Mouse (Mus musculus) heart, embryonic 10.5 days (tissue): ENCODE results near the gene Slc26a1. TPM values are rescaled to one million over a fixed set of nuclear protein-coding genes. Genes with fewer than 3 reads are reported as not detected.

Experiments used
- DNase-seq: peaks from one replicate; pipeline ENCODE4 v3.0.0-alpha.2; 2017; ENCODE audit warnings: low spot score
- H3K27ac ChIP-seq: fragments of 300-500 bp; sonication (generic); 2 replicates; pipeline ENCODE4 v1.5.1; 2016; ENCODE audit warnings: mild to moderate bottlenecking
- H3K27me3 ChIP-seq: fragments of 300-500 bp; sonication (generic); 2 replicates; pipeline ENCODE4 v1.6.1; 2016; ENCODE audit warnings: mild to moderate bottlenecking; ENCODE audit not compliant: poor library complexity, insufficient read depth, severe bottlenecking
- H3K36me3 ChIP-seq: fragments of 300-500 bp; sonication (generic); 2 replicates; pipeline ENCODE4 v1.6.1; 2016; ENCODE audit warnings: mild to moderate bottlenecking, moderate library complexity
- H3K4me1 ChIP-seq: fragments of 300-500 bp; sonication (generic); 2 replicates; pipeline ENCODE4 v1.6.1; 2016; ENCODE audit warnings: mild to moderate bottlenecking
- H3K4me3 ChIP-seq: fragments of 300-500 bp; sonication (generic); 2 replicates; pipeline ENCODE4 v1.5.1; 2016; ENCODE audit warnings: mild to moderate bottlenecking, moderate library complexity
- H3K9me3 ChIP-seq: fragments of 300-500 bp; sonication (generic); 2 replicates; pipeline ENCODE4 v1.6.1; 2016; ENCODE audit warnings: mild to moderate bottlenecking, moderate library complexity
- WGBS: fragments of 180-500 bp; shearing (Covaris S2); methylation state at CpG from one replicate; pipeline ENCODE4 v1.1.7; 2016; 5-methylcytosine and 5-hydroxymethylcytosine counted together
- polyA plus RNA-seq: library from polyadenylated mRNA; unstranded; fragments of >200 nt; fragmentation: Nextera tagmentation; extraction: Ambion mirVana; gene quantifications from 2 replicates; pipeline ENCODE4 v1.2.1, GENCODE M21; 2016

The Slc26a1 gene
- polyA plus RNA-seq, 1 experiment from 2014 or later: 0.58 TPM

DNA sequence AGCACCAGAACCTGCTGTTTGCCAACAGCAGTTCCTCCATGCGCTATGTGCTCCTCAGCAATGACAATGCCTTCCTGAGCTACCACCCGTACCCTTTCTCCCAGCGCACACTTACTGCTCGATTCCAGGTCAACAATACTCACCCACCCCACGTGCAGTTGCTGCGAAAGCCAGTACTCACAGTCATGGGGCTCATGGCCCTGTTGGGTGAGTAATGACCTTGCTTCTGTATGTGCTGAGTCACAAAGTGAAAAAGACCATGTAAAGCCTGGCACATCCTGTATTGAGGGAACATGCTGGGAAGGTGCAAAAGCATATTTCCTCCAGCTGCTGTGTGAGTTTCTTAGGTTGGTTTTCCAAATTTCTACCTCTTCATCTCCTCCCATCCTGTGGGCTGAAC, 5.5 kb upstream of the Slc26a1 start:
- no peaks in the 10 kb centered on the region for H3K27me3 ChIP-seq
- H3K27ac ChIP-seq: no peak overlapping the region
- 96% methylated on average over 6 of the region's 6 CpGs for WGBS
- no peak for DNase-seq
- H3K4me3 ChIP-seq: no peak overlapping the region
- 0 out of 2 replicates have a peak, but pooled peaks cover 6% of the 10 kb centered on the region for H3K36me3 ChIP-seq
- peaks cover 17% of the 10 kb centered on the region for H3K4me1 ChIP-seq
- H3K9me3 ChIP-seq: no peaks in the 10 kb centered on the region

DNA sequence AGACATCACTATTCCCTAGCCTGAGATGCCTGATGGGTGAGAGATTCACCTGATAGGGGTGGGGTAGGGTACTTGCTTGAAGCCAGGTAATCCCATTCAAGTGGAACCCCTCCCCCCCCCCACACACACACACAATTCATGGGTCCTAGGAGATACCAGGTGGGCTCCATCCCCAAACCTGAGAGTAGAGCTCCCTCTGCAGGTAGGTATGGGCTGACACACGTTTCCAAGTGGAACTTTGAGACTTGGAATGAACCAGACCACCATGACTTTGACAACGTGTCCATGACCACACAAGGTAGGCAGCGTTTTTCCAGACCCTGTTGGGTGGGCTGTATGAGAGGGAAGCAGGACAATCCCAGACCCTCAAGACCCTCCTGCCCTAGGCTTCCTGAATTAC, 4.5 kb upstream of the Slc26a1 start:
- Histone ChIP-seq H3K9me3 (no peaks in the 10 kb centered on the region), H3K4me1 (peaks cover 17% of the 10 kb centered on the region), H3K4me3 (no peak overlapping the region), H3K27ac (no peak overlapping the region), H3K36me3 (0 out of 2 replicates have a peak, but pooled peaks cover 5% of the 10 kb centered on the region), H3K27me3 (no peaks in the 10 kb centered on the region)
- DNase-seq: no peak
- WGBS: 63% methylated on average over 3 of the region's 3 CpGs

DNA sequence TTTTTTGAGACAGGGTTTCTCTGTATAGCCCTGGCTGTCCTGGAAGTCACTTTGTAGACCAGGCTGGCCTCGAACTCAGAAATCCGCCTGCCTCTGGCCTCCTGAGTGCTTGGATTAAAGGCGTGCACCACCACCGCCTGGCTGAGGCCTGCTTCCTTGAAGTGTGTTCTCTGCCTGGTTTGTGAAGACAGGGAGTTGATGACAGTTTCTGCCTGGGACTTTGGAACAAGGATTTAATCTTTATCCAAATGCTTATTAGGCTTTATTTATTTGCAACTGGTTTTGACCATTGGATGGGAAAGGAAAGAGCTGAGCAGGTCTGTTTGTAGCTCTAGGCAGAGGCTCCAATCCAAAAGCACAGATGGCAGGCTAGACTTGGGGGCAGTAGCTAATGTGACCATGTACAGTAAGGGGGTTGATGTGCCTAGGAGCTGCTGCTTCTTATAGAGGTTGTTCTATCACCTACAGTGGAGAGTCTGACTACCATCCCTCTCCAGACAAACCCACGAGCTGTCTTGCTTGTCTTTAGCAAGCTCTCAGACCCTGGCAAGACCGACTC, 3.0 kb upstream of the Slc26a1 start:
- no peak overlapping the region for H3K4me3 ChIP-seq
- peaks cover 8% of the 10 kb centered on the region; the same call in 1 of the 2 replicates for H3K36me3 ChIP-seq
- DNase-seq: no peak
- H3K27ac ChIP-seq: no peak overlapping the region
- 77% methylated on average over 6 of the region's 6 CpGs for WGBS
- no peaks in the 10 kb centered on the region for H3K9me3 ChIP-seq
- H3K4me1 ChIP-seq: peaks cover 17% of the 10 kb centered on the region
- no peaks in the 10 kb centered on the region for H3K27me3 ChIP-seq

DNA sequence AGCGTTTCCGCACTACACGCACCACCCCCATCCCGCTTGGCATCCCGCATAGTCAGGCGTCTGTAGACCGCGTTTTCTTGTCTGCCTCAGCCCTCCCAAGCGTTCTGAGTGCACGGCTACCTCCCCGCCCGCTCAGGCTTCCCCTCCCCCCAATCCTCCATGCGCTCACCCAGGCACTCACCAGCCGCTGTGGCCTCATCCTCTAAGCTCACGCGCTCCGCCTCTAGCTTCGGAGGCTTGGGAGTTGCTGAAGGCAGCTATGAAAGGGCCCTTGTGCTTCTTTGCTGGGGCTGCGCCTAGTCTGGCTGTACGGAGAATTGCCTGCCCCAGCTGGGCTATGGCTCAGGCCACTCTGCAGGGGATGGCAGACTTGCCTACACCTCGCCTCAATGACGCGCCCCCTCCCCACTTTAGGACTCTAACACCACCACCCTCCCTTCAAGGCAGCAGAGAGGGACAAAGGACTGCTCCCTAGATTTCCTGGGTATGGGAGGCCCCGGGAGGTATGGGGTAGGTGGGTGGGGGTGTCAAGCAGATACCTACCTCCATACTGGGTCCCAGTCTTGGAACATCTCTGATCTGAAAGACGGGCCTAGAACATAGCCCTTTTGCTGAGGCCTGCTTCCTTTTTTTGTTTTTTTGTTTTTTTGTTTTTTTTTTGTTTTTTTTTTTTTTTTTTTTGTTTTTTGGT, 2.4 kb upstream of the Slc26a1 start:
- no peaks in the 10 kb centered on the region for H3K9me3 ChIP-seq

DNA sequence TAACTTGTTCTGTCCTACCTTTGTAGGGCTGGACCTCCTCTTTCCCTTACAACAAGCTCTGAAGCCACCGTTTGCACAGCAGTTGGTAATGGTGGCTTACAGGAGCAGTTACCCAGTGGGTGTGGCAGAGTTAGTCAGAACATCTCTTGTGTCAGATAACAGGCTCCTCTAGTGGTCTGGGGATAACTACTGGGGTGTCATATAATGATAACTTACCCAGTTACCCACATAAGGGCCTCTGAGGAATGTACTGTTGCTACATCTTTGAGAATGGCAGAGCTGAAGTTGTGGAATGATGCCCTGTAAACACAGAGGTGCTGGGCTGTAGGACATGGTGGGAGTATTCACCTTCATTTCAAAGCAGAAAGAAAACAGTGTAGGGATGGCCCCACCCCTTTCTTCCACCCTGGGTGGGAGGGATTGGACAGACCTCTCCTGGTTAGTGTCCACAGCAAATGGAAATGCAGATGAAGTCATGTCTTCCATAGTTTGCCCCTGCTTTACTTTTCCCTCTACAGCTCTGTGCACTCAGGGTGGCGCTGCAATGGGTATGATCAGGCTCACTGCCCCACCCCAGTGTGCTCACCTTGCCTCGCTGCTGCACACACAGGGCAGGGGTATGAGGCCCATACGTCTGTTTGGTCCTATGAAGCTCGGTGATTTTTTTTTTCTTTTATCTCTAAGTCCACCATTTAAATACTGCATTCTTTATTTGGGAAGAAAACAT, 1.6 kb upstream of the Slc26a1 start:
- H3K36me3 ChIP-seq: peaks cover 21% of the 10 kb centered on the region
- no peak for DNase-seq
- H3K9me3 ChIP-seq: no peaks in the 10 kb centered on the region
- peaks cover 17% of the 10 kb centered on the region for H3K4me1 ChIP-seq
- peak overlapping the region; percentile 88; the same call in 1 of the 2 replicates for H3K27ac ChIP-seq
- H3K4me3 ChIP-seq: peak overlapping the region; percentile 58
- WGBS: 10% methylated on average over 5 of the region's 5 CpGs
- H3K27me3 ChIP-seq: no peaks in the 10 kb centered on the region

More for the DNA sequence above, 2.4 kb upstream of the Slc26a1 start:
- peak; percentile 94 for DNase-seq
- WGBS: 3% methylated on average over 25 of the region's 25 CpGs
- Histone ChIP-seq H3K27ac (peak overlapping the region; percentile 88), H3K27me3 (no peaks in the 10 kb centered on the region), H3K36me3 (peaks cover 14% of the 10 kb centered on the region; the same call in 1 of the 2 replicates), H3K4me1 (peaks cover 17% of the 10 kb centered on the region), H3K4me3 (peak overlapping the region; percentile 58)

DNA sequence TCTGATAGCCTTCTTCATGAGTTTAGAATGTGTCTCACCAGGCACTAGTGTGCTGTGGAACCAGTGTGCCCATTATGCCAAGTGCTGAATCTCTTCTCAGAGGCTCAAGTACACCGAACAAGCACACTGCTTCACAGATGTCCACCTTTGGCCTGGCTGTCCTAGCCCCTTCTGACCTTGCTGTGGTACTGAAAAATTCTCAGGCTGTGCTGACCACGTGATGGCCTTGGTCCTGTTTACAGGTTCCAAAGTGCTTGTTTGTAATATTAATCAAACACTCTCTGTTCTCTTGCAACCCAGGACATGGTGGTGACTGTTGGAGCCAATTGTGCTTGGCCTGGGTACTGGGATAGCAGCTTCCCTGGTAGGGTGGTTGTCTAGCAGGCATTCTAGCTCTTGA, 745 bp downstream of the Slc26a1 start:
- H3K9me3 ChIP-seq: no peaks in the 10 kb centered on the region
- no peak for DNase-seq
- no peak overlapping the region for H3K27ac ChIP-seq
- peaks cover 28% of the 10 kb centered on the region for H3K36me3 ChIP-seq
- H3K4me3 ChIP-seq: no peak overlapping the region
- 77% methylated on average over 2 of the region's 2 CpGs for WGBS
- H3K4me1 ChIP-seq: peaks cover 32% of the 10 kb centered on the region
- no peaks in the 10 kb centered on the region for H3K27me3 ChIP-seq

DNA sequence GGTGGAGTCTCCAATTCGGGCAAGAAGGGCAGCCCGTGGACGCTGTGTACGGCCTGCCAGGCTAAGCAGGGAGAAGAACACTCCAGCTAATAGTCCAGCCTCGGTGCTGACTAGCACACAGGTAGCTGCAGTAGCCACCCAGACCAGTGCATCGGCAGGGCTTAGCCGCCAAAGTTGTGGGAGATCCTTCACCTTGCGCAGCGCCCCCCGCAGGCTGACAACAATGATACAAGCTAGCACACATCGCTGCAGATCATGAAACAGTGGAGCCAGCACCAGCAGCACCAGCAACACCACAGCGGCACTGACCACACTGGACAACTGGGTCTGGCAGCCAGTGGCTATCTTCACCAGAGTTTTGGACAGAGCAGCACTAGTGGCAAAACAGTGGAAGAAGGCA, 3.6 kb downstream of the Slc26a1 start:
- Histone ChIP-seq H3K9me3 (no peaks in the 10 kb centered on the region), H3K27ac (no peak overlapping the region), H3K4me1 (peaks cover 24% of the 10 kb centered on the region), H3K27me3 (no peaks in the 10 kb centered on the region), H3K36me3 (peaks cover 28% of the 10 kb centered on the region), H3K4me3 (no peak overlapping the region)
- DNase-seq: no peak
- 89% methylated on average over 12 of the region's 12 CpGs for WGBS

DNA sequence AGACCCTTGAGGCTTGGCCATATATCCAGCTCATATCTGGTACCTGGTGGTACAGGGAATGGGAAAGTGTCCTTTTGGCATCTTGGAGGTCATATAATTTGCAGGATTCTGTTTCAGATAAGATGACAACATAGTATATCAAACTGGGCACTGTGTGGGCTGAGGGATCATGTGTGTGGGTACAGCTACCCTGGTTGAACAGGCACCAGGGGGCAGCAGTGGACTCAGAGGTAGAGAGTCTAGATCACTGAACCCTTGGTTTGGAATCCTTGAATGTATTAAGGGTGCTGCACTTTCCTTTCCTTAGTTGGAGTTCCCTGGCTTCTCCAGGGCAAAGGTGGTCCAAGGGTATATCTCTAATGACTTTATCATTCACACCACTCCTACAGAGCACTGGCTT, 4.6 kb downstream of the Slc26a1 start:
- H3K9me3 ChIP-seq: no peaks in the 10 kb centered on the region
- no peak for DNase-seq
- no peak overlapping the region for H3K4me3 ChIP-seq
- H3K27ac ChIP-seq: no peak overlapping the region
- no peaks in the 10 kb centered on the region for H3K27me3 ChIP-seq
- peaks cover 28% of the 10 kb centered on the region for H3K36me3 ChIP-seq
- peaks cover 19% of the 10 kb centered on the region for H3K4me1 ChIP-seq

DNA sequence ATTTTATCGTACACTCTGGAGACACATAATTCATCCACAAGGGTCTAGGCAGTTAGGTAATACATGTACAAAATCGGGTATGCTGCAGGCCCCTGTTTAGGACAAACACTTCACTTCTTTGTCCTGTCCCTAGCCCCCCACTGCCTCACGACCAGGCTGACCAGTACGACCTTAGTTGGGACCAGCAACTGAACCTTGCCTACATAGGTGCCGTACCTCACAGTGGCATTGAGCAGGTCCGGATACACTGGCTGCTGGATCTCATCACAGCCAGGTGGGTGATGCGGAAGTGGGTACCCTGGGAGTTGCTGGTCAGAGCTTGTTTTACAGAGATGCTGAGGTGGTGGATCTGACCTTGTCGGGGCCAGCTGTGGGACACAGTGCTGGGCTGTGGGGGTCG, 5.4 kb downstream of the Slc26a1 start:
- Histone ChIP-seq H3K36me3 (peaks cover 28% of the 10 kb centered on the region), H3K27me3 (0 out of 2 replicates have a peak, but pooled peaks cover 2% of the 10 kb centered on the region), H3K4me3 (peak overlapping the region; percentile 67), H3K27ac (peak overlapping the region; percentile 95), H3K4me1 (peaks cover 19% of the 10 kb centered on the region), H3K9me3 (no peaks in the 10 kb centered on the region)
- 79% methylated on average over 9 of the region's 9 CpGs for WGBS
- DNase-seq: no peak

DNA sequence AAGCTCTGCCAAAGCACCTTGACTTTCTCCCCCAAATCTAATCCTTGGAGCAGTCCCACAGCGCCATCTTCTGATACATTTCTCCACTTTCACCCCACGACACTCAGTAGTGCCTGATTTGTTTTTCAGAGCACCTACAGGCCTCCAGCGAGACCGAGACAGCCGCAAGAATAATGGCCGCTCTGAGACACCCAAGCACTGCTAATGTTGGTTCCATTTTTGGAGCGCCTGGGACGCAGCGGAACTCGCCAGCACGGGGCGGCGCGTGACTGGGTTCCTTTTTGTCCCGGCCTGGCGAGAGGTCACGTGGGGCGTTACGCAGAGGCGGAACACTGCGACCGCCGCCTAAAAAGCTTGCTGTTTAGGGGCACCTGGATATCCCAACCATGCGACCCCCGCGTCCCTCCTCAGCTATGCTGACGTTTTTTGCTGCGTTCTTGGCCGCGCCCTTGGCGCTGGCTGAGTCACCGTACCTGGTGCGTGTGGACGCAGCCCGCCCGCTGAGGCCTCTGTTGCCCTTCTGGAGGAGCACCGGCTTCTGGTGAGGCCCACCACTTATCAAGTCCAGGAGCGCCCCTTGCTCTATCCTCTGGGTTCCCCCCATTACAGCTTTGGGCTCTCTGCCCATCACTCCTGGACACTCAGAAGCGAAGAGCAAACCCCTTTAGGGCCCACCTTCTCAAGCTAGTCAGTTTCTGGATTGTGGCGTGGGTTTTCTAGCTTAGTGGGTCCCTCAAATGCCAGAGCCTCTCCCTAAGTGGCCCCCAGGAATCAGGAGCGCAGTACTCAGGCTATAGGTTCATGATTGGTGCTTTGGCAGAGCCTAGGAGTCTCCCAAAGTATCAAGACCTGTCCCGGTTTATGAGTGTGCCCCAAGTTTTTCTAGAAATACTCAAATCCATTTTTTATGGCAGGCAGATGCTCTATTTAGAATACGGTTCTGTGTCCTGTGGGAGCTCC, 6.1 kb downstream of the Slc26a1 start, which contains the start of gene Dgkq:
Gene Dgkq (minus strand): TSS at position 696 of the 960 bp plus-strand sequence.
- peak within 1 kb of the TSS; percentile 67 for H3K4me3 ChIP-seq
- DNase-seq: peak; percentile 94
- 7% methylated on average over 43 of the region's 43 CpGs for whole genome bisulfite sequencing
- no peaks in the 10 kb centered on the region for H3K9me3 ChIP-seq
- H3K36me3 ChIP-seq: peaks cover 28% of the 10 kb centered on the region
- H3K27ac ChIP-seq: peak within 1 kb of the TSS; percentile 95
- H3K4me1 ChIP-seq: peaks cover 19% of the 10 kb centered on the region
- 0 out of 2 replicates have a peak, but pooled peaks cover 9% of the 10 kb centered on the region for H3K27me3 ChIP-seq

DNA sequence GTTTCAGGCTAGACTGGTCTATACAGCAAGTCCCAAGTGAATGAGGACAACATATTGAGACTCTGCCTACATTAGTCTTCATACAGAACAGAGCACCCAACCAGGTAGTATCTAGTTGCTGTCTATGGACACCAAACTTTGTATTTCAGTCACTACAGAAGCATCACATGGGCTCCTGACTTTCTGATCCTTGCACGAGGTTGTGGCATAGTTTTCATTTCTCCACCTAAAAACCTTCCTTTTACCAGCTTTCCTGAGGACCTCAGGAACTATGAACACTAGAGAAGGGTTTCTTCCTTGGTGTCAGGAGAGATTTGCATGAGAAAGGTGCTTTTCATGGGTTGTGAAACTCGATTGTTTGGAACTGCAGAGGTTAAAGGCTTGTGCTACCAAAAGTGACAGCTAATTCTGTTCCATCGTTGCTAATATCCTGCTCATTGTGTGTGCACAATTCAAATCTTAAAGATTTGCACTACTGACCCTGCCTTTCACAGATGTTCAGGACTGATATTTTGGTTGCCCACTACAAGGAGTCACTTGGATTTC, 6.9 kb downstream of the Slc26a1 start:
- peaks cover 19% of the 10 kb centered on the region for H3K4me1 ChIP-seq
- no peak for DNase-seq
- H3K36me3 ChIP-seq: peaks cover 26% of the 10 kb centered on the region
- no peaks in the 10 kb centered on the region for H3K9me3 ChIP-seq
- 17% methylated on average over 3 of the region's 3 CpGs for WGBS
- H3K27ac ChIP-seq: peak overlapping the region; percentile 95
- 0 out of 2 replicates have a peak, but pooled peaks cover 9% of the 10 kb centered on the region for H3K27me3 ChIP-seq
- peak overlapping the region; percentile 67 for H3K4me3 ChIP-seq

DNA sequence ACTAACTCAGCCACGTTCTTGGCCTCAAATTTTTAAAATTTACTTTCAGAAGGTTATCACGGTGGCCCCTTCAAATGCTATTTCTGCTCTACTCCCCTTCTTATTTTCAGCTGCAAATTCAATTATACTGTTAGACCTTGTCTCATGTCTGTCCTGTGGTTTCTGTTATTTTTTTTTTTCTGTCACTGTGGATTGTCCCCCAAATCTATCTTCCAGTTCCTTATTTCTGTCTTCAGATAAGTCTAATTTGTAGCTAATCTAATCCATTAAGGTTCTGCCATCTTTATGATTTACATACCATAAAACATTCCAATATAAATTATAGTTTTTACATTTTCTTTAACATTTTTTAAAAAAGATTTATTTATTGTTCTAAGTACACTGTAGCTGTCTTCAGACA, 8.0 kb downstream of the Slc26a1 start:
- WGBS: 78% methylated on average over 2 of the region's 2 CpGs
- no peaks in the 10 kb centered on the region for H3K9me3 ChIP-seq
- no peak overlapping the region for H3K4me3 ChIP-seq
- H3K27ac ChIP-seq: no peak overlapping the region
- peaks cover 16% of the 10 kb centered on the region for H3K36me3 ChIP-seq
- H3K27me3 ChIP-seq: peaks cover 9% of the 10 kb centered on the region; the same call in 1 of the 2 replicates
- DNase-seq: no peak
- H3K4me1 ChIP-seq: peaks cover 19% of the 10 kb centered on the region
